Mouse (Mus musculus) stomach, postnatal 0 days (tissue): ENCODE measurements at regions not wholly inside any gene's neighbourhood (a gene's known extent, or its start where the extent isn't known, plus 50 kb on each side); places are given as distances from the start of the nearest gene placed in this dataset.

Experiments used
- CTCF ChIP-seq: IDR thresholded peaks from 2 replicates; pipeline ENCODE4 v1.5.1; 2016; ENCODE audit warnings: antibody characterized with exemption, low read depth, mild to moderate bottlenecking, moderate library complexity
- EP300 ChIP-seq: optimal IDR thresholded peaks from 2 replicates; pipeline ENCODE3; 2016; ENCODE audit warnings: antibody characterized with exemption

GRCm38 (mm10) chr12:85533603-85534002 lies 59.9 kb downstream of the Fos start:
- TF ChIP-seq CTCF (no peak), EP300 (no peak)
